Mouse (Mus musculus): ENCODE measurements around the gene Krt80.
A peak's percentile ranks its signal among the peaks of the same experiment; 100 is the strongest.

- TF ChIP-seq CTCF (IDR thresholded peaks at IDR 0.05; ENCODE audit: low read depth) (peak; percentile 57), EP300 (optimal IDR thresholded peaks at IDR 0.05) (no peak)
Measured at GRCm38 (mm10) chr15:101413916-101414635, 44.1 kb upstream of the Krt80 start.
